Mouse (Mus musculus): ENCODE results near the gene Mlf2.

GRCm38 (mm10) chr6:124904991-124905860 lies 26.0 kb upstream of the Mlf2 start:
- TF ChIP-seq GATA1 (IDR thresholded peaks at IDR 0.05; ENCODE audit: low read length) (no peak), TAL1 (IDR thresholded peaks at IDR 0.05; ENCODE audit: low read length) (no peak)

Measured in erythroblast, embryonic 14.5 days (primary cell).